Mouse (Mus musculus) cortical plate, adult 2 months (tissue): Measurements from ENCODE around the gene Traf3.
A peak's percentile ranks its signal among the peaks of the same experiment; 100 is the strongest.

Source experiments
- CTCF ChIP-seq: fragments of 200-500 bp; IDR thresholded peaks from 2 replicates; pipeline ENCODE4 v1.5.1; 2011; ENCODE audit warnings: mild to moderate bottlenecking, control low read depth, low read length; ENCODE audit not compliant: insufficient read depth; ENCODE audit errors: extremely low read depth
- POLR2A ChIP-seq: fragments of 200-500 bp; IDR thresholded peaks from 2 replicates; pipeline ENCODE4 v1.6.1; 2011; ENCODE audit warnings: mild to moderate bottlenecking, low read length, control low read depth; ENCODE audit not compliant: insufficient read depth; ENCODE audit errors: extremely low read depth

- TF ChIP-seq CTCF, result peak; percentile 31; the same call in 1 of the 2 replicates
- no peak for TF ChIP-seq POLR2A
Measured at GRCm38 (mm10) chr12:111122332-111122852, 43.8 kb upstream of the Traf3 start.
